Mouse (Mus musculus): ENCODE data around the gene Rbfox2.
A peak's percentile ranks its signal among the peaks of the same experiment; 100 is the strongest.
"Not testable (repeated sequence)": the region's sequence is repeated elsewhere in the genome, so short reads cannot be mapped to it uniquely, and the experiment has no call there.

Rbfox2 gene

DNA sequence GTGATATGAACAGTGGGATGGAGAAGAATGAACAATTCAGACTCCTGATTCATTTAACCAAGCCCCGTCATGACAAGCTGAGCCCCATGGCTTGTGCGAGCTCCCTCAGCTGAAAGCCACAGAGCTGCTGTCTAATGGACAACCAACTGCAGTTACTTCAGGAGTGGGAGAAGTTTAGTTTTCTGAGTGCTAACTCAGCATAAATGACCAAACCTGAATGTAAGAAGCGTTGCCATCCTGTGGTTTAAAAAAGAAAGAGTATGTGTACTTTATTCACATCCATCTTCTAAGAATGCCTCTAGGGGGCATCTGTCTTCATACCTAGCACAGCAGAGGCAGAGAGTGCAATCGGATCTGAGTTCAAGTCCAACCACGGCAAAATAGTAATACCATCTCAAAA lies 35.5 kb downstream of the Rbfox2 start:
- DNase-seq (ENCODE audit: low spot score) = no peak

DNA sequence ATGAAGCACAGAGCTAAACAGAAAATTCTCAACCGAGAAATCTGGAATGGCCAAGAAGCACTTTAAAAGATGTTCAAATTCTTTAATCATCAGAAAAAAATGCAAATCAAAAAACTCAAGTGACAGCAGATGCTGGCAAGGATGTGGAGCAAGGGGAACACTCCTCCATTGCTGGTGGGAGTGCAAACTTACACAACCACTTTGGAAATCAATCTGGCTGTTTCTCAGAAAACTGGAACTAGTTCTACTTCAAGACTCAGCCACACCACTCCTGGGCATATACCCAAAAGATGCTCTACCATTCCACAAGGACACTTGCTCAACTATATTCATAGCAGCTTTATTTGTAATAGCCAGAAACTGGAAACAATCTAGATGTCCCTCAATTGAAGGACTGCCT lies 37.3 kb downstream of the Rbfox2 start:
- DNase-seq (ENCODE audit: low spot score) = not testable (repeated sequence)

DNA sequence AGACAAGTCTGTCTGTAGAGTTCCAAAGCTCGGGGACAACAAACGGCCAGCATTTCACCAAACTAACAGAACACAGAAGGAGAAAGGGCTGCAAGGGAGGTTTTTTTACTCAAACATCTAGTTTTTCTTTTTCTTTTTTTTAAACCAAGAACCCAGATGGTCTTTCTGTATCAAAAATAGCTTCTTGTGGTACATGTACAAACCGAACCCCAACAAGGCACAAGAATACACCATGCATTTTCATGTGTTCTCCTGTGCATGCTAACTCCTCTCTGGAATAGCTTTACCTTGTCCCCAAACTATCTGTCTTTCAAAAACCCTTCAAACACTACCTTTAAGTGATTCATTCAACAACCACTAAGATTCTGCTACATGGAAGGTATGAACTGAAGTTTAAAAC lies 38.4 kb downstream of the Rbfox2 start:
- no peak for DNase-seq (ENCODE audit: low spot score)

DNA sequence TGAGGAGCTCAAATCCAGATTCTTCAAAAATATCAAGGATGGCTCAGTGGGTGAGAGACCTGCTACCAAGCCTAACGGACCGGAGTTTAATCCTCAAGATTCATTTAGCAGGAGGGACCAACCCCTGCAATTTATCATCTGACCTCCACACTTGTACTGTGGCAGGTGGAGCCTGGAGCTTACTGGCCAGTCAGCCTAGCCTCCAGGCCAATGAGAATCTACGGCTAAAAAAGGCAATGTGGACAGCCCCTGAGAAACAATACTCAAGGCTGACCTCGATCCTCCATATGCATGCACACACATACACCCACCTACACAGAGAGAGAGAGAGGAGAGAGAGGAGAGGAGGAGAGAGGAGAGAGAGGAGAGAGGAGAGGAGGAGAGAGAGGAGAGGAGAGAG lies 41.5 kb downstream of the Rbfox2 start:
- DNase-seq (ENCODE audit: low spot score) = no peak

DNA sequence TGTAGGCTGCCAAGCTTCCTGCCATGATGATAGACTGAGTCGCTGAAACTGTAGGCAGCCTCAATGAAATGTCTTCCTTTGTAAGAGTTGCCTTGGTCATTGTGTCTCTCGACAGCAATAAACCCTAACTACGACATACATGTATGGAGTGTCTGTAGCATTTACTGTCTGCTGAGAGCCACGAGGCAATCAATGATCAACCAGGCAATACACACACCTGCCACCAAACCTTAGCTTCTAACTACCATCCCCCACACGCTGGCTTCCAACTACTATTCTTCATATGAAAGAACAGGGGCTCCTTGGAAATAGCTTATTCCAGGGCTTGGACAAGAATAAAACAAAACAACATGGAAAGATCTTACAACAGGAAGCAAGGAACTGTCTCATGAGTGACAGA lies 42.5 kb downstream of the Rbfox2 start:
- DNase-seq (ENCODE audit: low spot score) = no peak

DNA sequence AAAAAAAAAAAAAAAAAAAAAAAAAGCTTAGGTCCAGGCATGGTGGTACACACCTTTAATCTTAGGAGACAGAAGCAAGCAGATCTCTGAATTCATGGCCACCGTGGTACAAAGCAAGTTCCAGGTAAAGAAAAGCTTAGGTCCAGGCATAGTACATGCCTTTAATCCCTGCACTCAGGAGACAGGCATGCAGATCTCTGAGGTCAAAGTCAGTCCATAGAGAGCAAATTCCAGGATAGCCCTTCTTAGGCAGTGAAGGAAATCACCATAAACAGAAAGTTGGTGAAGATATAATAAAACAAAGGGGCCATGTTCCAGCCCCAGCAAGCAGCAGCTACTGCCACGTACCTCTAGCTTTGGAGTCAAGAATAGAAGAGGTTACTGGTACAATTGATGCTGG lies 44.0 kb downstream of the Rbfox2 start:
- DNase-seq (ENCODE audit: low spot score) = no peak

DNA sequence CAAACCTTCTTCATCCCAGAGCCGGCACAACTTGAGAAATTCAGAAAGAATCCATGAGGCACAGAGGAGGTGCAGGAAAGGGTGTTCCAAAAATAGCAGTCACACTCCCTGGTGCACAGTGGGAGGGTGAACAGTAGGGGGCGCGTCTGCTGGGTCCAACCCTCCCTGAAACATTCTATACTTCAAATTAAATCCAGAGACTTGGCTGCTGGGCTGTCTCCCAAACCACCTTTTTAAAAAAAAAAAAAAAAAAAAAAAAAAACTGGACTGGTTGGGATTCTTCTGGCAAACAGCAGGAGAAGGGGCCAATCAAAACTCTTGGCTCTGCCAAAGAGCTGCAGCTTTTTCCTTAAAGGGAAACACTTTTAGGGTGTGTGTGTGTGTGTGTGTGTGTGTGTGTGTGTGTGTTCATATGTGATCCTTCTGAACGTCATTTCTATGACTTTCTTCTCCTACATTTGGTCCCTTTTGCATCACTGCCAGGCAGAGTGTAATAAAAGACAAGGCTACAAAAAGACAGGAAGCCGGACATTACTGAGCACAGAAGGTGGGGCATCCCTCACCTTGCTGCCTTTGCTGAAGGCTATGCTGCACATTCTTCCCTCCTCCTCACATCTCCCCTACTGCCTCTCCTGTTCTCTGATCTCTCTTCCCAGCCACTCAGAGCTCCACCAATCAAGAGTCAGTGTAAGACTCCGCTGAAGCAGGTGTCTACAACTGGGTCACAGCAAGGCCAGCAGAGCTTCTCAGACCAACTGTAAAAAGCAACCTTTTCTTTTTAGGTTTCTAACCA lies 49.2 kb downstream of the Rbfox2 start:
- no peak for DNase-seq (ENCODE audit: low spot score)

DNA sequence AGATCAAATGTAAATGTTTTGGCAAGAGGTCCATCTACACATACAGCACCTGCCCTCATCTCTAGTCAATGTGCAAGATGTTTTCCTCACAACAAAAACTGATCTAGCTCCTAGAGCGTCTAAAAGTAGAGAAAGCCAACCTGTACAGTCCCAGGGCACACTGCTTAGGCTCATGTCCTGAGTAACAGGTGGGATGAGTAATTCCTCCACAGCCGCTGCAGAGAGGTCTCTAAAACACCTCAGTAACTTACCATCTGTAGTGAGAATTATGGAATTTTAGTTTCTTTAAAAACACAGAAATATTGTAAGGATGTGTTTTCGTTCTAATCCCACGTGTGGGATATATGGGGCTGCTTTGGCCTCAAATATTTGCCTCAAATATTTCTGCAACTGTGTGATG lies 50.0 kb downstream of the Rbfox2 start:
- DNase-seq (ENCODE audit: low spot score) = no peak

DNA sequence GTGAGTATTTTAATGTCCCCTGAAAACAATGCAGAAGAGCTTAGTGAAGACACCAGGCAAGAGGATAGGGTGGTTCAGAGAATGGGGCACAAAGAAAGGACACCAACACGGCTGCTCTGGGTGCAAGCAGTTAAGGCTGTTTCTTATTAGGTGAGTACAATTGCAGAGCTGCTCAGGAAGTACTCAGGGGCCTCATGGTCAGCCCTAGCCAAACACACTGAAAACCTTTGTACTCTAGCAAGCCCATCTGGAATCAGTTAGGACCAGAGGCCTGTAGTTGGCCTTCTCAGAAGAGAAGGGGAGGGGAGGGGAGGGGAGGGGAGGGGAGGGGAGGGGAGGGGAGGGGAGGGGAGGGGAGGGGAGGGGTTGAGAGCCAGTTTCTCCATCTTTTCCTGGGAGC lies 52.2 kb downstream of the Rbfox2 start:
- no peak for DNase-seq (ENCODE audit: low spot score)

DNA sequence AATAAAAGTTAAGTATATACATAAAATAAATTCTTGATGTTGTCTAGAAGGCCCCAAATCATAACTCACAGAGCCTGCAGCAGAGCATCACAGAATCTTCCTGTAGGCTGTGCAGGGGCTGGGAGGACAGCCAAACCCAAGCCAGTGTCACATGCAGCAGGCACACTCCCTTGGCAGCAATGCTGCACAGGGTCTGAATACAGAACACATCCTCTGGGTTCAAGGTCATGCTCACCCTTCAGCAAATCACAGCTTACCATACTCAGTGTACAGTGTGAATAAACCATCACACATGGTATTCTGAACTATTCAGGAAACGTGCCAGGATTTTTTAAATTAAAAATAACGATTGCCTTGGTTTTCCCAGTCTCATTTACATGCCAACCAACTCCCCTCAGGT lies 52.7 kb downstream of the Rbfox2 start:
- no peak for DNase-seq (ENCODE audit: low spot score)

DNA sequence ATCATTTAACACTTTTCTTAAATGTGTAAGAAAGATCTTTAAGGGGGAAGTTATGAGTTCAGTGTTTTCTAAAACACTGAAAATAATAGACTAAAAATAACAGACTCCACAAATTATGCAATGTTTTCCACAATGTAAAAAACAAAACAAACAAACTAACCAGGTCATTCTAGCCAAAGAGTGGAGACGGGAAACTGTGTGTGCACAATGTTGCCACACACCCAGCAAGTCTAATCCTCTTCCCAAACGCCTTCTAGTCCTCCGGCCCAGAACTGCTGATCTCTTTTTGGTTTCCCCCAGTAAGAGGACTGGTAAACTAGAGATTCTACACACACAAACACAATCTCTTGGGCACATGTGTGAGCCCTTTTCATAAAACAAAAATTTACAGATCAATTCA lies 55.1 kb downstream of the Rbfox2 start:
- DNase-seq (ENCODE audit: low spot score) = no peak

DNA sequence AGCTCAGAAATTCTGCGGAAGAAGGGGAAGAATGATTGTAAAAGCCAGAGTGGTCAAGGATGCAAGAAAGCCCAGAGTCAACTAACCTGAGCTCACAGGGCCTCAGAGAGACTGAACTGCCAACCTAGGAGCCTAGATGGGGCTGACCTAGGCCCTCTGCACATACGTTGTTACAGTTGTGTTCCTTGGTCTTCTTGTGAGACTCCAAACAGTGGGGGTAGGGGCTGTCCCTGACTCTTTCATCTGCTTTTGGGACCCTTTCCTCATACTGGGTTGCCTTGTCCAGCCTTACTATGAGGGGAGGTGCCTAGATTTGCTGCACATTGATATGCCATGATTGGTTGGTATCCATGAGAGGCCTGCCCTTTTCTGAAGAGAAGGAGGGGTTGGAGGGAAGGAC lies 56.0 kb downstream of the Rbfox2 start:
- DNase-seq (ENCODE audit: low spot score) = no peak

DNA sequence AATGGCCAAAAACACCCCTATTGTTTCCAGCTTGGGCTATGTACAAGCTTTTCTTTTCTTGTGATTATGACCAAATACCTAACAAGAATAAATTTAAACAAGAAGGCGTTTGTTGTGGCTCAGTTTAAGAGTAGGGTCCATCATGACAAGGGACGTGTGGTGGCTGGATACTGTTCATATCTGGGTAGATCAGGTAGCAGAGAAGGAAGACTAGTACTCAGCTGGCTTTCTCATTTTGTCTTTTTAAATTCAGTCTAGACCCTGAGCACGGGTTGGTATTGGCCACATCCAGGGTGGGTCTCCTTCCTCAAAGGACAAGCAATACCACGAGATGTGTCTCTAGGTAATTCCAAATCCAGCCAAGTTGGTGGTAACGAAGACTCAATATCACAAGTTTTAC lies 57.4 kb downstream of the Rbfox2 start:
- no peak for DNase-seq (ENCODE audit: low spot score)

DNA sequence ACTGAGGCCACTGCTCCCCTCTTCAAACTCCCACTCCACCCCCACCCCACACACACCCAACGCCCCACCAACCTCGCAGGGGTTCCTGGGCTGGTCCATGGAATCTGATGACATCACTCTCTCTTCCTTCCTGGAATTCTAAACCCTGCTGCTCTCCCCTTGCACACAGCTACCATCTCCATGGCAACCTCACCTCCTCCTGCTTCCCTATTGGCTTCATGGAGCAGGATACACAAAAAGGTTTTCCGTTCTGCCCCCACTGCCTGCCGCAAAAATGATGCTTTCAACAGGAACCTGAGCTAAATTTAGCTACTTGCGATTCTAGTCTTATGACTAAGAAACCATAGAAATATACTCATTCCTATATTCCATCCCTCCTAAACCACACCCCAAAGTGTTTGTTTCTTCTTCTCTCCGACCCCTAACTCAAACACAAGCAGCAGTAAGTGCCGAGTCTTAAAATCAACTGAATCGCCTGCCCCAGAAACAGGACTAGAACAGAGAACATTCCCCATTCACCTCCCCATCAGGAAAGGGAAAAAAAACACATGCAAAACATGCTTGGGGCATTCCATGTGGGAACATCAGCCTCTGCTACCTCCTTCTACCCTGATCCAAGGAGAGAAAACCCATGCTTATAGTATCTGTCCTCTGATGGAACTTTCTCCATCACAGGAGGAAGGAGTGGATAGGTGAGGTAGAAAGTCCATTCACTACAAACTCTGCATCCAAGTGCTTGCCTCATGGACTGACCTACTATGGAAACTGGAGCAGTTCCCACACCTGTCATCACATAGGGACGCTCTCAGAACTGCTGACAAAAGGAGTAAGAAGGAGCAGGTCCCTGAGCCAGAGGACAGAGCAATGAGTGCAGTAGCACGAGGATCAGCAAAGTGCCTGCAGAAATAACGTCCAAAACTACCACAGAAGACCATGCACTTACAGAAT lies 61.1 kb downstream of the Rbfox2 start:
- DNase-seq (ENCODE audit: low spot score) = peak; percentile 68

DNA sequence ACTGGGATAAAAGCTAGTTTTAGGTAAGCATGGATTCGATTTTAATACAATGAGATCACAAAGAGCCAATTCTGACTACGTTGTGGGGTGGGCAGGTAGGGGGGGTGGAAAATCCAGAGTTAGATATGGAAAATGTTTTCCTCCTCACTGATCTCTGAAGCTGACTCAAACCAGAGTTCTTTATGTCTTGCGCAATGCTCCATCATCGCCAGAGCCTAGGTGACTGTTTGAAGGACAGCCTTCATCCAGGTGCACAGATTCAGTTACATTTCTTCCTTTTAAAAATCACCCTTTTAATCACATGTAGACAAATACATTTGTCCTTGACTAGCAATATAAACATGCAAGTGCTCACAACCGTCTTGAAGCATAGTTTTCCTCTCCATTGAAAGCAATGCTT lies 62.2 kb downstream of the Rbfox2 start:
- DNase-seq (ENCODE audit: low spot score) = no peak

DNA sequence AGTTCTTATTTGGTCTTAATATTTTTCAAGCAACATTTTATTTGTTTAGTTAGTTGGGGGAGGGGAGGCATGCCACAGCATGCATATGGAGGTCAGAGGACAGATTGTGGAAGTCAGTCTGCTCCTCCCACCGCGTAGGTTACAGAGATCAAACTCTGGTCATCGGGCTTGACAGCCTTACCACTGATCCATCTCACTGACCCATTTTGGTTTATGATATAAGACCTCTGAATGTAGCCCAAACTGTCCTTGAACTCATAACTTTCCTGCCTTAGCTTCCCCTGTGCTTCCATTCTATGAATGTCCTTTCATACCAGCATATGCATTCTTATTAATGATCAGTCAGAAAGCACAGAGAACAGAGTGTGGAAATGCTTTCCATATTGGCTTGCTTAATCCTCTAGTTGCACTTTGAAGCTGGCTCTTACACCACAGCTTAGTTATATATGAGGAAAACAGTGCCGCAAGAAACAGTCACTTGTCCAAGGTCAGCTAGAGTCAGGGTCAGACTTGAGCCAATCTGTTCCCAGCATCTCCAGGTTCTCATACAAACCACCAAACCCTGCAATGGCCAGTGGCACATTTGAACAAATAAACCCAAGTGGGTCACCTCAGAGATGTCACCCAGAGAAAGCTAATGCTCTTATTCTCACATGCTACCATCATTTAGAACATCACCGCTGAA lies 62.8 kb downstream of the Rbfox2 start:
- no peak for DNase-seq (ENCODE audit: low spot score)

DNA sequence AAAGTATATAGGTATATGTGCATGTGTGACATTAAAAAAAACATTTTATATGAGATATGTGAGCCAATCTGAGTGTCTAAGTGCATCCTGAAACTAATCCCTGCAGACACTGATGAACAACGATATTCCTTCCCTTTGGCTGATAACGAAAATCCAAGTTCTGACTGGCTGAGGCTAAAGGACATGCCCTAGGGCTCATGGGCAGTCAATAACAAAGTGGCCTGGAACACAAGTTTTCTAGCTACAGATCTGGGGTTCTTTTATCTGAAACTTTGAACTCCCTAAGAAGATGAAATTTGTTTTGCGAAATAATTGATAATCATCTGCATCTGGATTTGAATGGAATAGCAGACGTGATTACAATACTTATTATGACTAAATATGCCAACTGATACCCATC lies 66.2 kb downstream of the Rbfox2 start:
- no peak for DNase-seq (ENCODE audit: low spot score)

DNA sequence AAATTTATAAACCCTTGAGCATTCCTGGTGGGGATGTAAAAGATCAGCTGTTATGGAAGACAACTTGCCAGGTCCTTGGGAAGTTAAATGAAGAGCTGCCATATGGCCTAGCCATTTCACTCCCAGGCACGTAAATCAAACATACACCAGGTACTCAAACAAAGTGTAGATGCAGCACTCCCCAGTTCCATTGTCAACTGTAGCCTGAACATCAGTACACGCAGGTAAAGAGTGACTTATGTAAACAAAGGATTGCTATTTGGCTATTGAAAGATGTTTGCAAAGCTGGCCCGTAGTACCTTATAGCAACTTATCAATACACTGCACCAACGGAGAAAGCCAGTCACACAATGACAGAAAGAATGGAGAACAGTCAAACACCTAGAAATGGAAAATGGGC lies 67.2 kb downstream of the Rbfox2 start:
- DNase-seq (ENCODE audit: low spot score) = no peak

DNA sequence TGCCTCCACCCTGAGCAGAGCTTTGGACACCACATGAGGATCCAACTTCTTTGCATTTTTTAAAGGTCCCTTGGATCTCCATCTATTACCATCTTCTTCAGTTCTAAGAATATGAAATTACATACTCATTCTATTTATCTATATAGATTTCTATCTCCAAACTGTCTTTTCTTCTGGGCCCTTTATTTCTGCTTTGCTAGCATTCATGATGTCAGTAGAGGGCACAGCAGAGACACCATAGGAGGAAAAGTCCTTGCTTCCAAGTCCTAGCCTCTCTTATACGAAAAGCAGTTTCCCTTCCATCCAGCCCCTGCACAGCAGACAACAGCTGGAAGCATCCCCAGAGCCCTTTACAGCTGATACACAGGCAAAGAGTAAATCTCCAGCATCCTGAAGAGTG lies 69.1 kb downstream of the Rbfox2 start:
- no peak for DNase-seq (ENCODE audit: low spot score)

DNA sequence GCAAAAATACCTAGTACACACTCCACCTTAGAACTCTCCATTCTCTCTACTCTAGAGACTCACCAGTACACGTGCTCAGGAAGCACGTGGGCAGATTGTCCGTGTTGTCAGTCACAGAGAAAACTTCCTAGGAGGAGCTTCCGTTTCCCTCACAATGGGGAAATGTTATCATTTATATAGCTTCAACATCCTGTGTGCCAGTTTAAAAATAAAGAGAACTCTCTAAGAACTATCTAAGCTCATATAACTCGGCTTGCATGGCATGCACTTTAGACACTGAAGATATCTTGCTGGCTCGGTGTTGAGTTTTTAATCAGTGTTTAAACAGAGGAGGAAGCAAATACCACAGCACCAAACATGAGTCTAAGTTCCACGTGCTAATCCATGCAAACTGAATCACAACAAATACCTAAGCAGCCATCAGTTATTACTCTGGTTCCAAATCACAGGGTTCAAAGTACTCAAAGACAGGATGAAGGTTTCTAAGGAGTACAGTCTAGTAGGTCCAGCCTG lies 70.7 kb downstream of the Rbfox2 start:
- DNase-seq (ENCODE audit: low spot score) = no peak

DNA sequence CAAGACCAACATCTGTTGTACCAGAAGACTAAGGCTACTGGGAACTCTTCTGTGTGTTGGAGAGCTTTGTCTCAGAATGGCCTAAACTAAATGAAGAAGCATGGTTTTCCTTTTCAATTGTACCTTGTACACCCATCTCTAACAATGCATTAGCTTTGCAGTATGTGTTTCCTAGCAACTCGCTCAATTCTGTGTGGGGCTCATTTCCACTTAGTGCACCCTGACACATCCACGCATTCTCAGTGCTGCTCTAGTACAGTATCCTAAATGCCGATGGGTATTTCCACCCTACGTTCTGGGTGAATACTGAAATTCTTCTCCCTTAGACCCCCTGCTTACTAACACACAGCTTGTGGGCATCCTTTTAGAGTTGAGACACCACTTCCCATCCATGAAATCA lies 71.3 kb downstream of the Rbfox2 start:
- no peak for DNase-seq (ENCODE audit: low spot score)

DNA sequence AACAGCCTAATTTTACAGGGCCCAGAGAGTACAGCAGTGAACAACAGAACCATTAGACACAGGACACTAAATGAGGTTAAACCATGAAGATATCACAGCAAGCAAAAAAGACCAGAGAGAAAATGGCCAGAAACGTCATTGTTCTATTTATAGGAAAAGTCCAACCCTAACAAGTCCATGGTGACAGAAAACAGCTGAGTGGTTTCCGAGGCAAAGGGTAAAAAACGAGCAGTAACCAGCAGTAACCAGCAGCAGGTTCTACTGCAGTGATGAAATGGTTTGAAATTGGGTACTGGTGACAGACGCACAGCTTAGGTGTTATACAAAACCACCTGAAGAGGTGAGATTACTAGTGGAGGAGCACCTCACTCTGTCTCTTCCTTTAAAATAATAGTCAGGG lies 72.5 kb downstream of the Rbfox2 start:
- no peak for DNase-seq (ENCODE audit: low spot score)

DNA sequence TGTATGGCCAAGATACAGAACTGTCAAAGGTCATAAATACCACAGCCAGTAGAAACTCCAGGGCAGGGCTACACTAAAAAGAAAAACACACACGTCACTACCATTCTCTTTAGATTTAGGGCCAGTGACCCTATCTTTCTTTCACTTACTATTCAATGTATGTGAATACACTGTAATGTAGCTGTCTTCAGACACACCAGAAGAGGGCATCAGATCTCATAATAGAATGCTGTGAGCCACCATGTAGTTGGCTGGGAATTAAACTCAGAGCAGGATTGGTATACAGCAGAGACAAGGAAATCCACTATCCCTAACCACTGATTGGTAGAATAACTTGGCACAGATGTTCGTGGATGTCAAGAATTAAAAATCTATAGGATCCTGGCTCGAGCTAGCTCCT lies 76.7 kb downstream of the Rbfox2 start:
- DNase-seq (ENCODE audit: low spot score) = no peak
